Mouse (Mus musculus): Measurements from ENCODE around the gene Wtap. TPM values are rescaled to one million over a fixed set of nuclear protein-coding genes. Genes with fewer than 3 reads are reported as not detected.
"Not testable (repeated sequence)": the region's sequence is repeated elsewhere in the genome, so short reads cannot be mapped to it uniquely, and the experiment has no call there.

Gene Wtap
- total and polyA plus RNA-seq, 3 experiments: 63.5 to 74.0 TPM; not detected in 1

- H3K27me3 ChIP-seq (ENCODE audit: control insufficient read depth in 1 of 2, insufficient read depth in 2 of 2, low read length in 2 of 2); H3K9me3 ChIP-seq (replicated peaks; ENCODE audit: insufficient read depth, low read length); H3K4me1 ChIP-seq (ENCODE audit: control insufficient read depth in 1 of 2, insufficient read depth in 2 of 2, low read length in 2 of 2); DNase-seq (ENCODE audit: low read depth, low spot score); H3K4me3 ChIP-seq (ENCODE audit: control insufficient read depth in 1 of 2, insufficient read depth in 1 of 2, low read depth in 2 of 2, low read length in 2 of 2); H3K9ac ChIP-seq (ENCODE audit: control insufficient read depth, low read depth, low read length, poor library complexity, severe bottlenecking); H3K36me3 ChIP-seq (ENCODE audit: control insufficient read depth in 1 of 2, insufficient read depth in 2 of 2, low read length in 2 of 2); H3K27ac ChIP-seq (ENCODE audit: control insufficient read depth, low read depth, low read length); H3K79me2 ChIP-seq (ENCODE audit: control insufficient read depth, insufficient read depth, low read length, poor library complexity): not testable (repeated sequence)
- TF ChIP-seq CTCF (IDR thresholded peaks at IDR 0.05 in 2 of 3, conservative IDR thresholded peaks at IDR 0.05 in 1 of 3; ENCODE audit: control insufficient read depth in 1 of 3, insufficient read depth in 1 of 3, low read depth in 2 of 3, low read length in 3 of 3, poor library complexity in 1 of 3, severe bottlenecking in 1 of 3): peak in 2 of 3 experiments; percentile 15; a peak in 2 of 6 replicates
These were observed 8.3 kb upstream of the Wtap start for GRCm38 (mm10) chr17:13002243-13002642.

GRCm38 (mm10) chr17:12999069-12999468, 5.1 kb upstream of the Wtap start:
- Histone ChIP-seq H3K27me3 (ENCODE audit: control insufficient read depth in 1 of 2, insufficient read depth in 2 of 2, low read length in 2 of 2) (no peaks in the 10 kb centered on the region), H3K79me2 (ENCODE audit: control insufficient read depth, insufficient read depth, low read length, poor library complexity) (no peaks in the 10 kb centered on the region), H3K9ac (ENCODE audit: control insufficient read depth, low read depth, low read length, poor library complexity, severe bottlenecking) (no peak overlapping the region), H3K36me3 (ENCODE audit: control insufficient read depth in 1 of 2, insufficient read depth in 2 of 2, low read length in 2 of 2) (no peaks in the 10 kb centered on the region), H3K27ac (ENCODE audit: control insufficient read depth, low read depth, low read length) (no peak overlapping the region), H3K4me3 (ENCODE audit: control insufficient read depth in 1 of 2, insufficient read depth in 1 of 2, low read depth in 2 of 2, low read length in 2 of 2) (no peak overlapping the region), H3K4me1 (ENCODE audit: control insufficient read depth in 1 of 2, insufficient read depth in 2 of 2, low read length in 2 of 2) (no peaks in the 10 kb centered on the region), H3K9me3 (replicated peaks; ENCODE audit: insufficient read depth, low read length) (no peaks in the 10 kb centered on the region)
- TF ChIP-seq MYB (IDR thresholded peaks at IDR 0.05; ENCODE audit: low read depth, low read length): no peak
- no peak for TF ChIP-seq TAL1 (IDR thresholded peaks at IDR 0.05; ENCODE audit: low read length)
- no peak for TF ChIP-seq MYC (IDR thresholded peaks at IDR 0.05; ENCODE audit: low read depth, low read length)
- no peak for TF ChIP-seq MXI1 (IDR thresholded peaks at IDR 0.05; ENCODE audit: low read depth, low read length)
- TF ChIP-seq MAX (IDR thresholded peaks at IDR 0.05; ENCODE audit: low read length): no peak
- no peak for TF ChIP-seq HCFC1 (IDR thresholded peaks at IDR 0.05; ENCODE audit: low read depth, low read length)
- TF ChIP-seq GATA1 (IDR thresholded peaks at IDR 0.05; ENCODE audit: low read depth, low read length): no peak
- no peak for TF ChIP-seq SIN3A (IDR thresholded peaks at IDR 0.05; ENCODE audit: low read length)
- TF ChIP-seq CHD1 (IDR thresholded peaks at IDR 0.05; ENCODE audit: low read depth, low read length): no peak
- TF ChIP-seq NELFE (IDR thresholded peaks at IDR 0.05; ENCODE audit: low read depth, low read length): no peak
- no peak for TF ChIP-seq BHLHE40 (IDR thresholded peaks at IDR 0.05; ENCODE audit: borderline replicate concordance, low read depth, low read length)
- TF ChIP-seq CTCF (IDR thresholded peaks at IDR 0.05 in 2 of 3, conservative IDR thresholded peaks at IDR 0.05 in 1 of 3; ENCODE audit: control insufficient read depth in 1 of 3, insufficient read depth in 1 of 3, low read depth in 2 of 3, low read length in 3 of 3, poor library complexity in 1 of 3, severe bottlenecking in 1 of 3): no peak
- no peak for TF ChIP-seq RAD21 (IDR thresholded peaks at IDR 0.05; ENCODE audit: low read depth, low read length)
- no peak for TF ChIP-seq JUND (IDR thresholded peaks at IDR 0.05; ENCODE audit: low read depth, low read length)
- no peak for DNase-seq (ENCODE audit: low read depth, low spot score)

GRCm38 (mm10) chr17:12997890-12998289, 3.9 kb upstream of the Wtap start:
- Histone ChIP-seq H3K27me3 (ENCODE audit: control insufficient read depth in 1 of 2, insufficient read depth in 2 of 2, low read length in 2 of 2) (no peaks in the 10 kb centered on the region), H3K4me1 (ENCODE audit: control insufficient read depth in 1 of 2, insufficient read depth in 2 of 2, low read length in 2 of 2) (no peaks in the 10 kb centered on the region), H3K79me2 (ENCODE audit: control insufficient read depth, insufficient read depth, low read length, poor library complexity) (peaks cover under 1% of the 10 kb centered on the region; the same call in 1 of the 2 replicates), H3K9ac (ENCODE audit: control insufficient read depth, low read depth, low read length, poor library complexity, severe bottlenecking) (no peak overlapping the region), H3K27ac (ENCODE audit: control insufficient read depth, low read depth, low read length) (no peak overlapping the region), H3K36me3 (ENCODE audit: control insufficient read depth in 1 of 2, insufficient read depth in 2 of 2, low read length in 2 of 2) (peaks cover 0 to 2% of the 10 kb centered on the region in 2 experiments; a peak in 1 of 4 replicates), H3K4me3 (ENCODE audit: control insufficient read depth in 1 of 2, insufficient read depth in 1 of 2, low read depth in 2 of 2, low read length in 2 of 2) (no peak overlapping the region), H3K9me3 (replicated peaks; ENCODE audit: insufficient read depth, low read length) (no peaks in the 10 kb centered on the region)
- no peak for DNase-seq (ENCODE audit: low read depth, low spot score)
- no peak for TF ChIP-seq ZC3H11A (IDR thresholded peaks at IDR 0.05; ENCODE audit: low read depth, low read length)
- no peak for TF ChIP-seq POLR2AphosphoS2 (IDR thresholded peaks at IDR 0.05; ENCODE audit: low read length)
- TF ChIP-seq MYC (IDR thresholded peaks at IDR 0.05; ENCODE audit: low read depth, low read length): no peak
- no peak for TF ChIP-seq ELF1 (IDR thresholded peaks at IDR 0.05; ENCODE audit: low read depth, low read length)
- no peak for TF ChIP-seq E2F4 (IDR thresholded peaks at IDR 0.05; ENCODE audit: borderline replicate concordance, low read depth, low read length)
- TF ChIP-seq USF1 (IDR thresholded peaks at IDR 0.05; ENCODE audit: low read depth, low read length): no peak
- TF ChIP-seq TAL1 (IDR thresholded peaks at IDR 0.05; ENCODE audit: low read length): no peak

All from MEL (cell line).